Mouse (Mus musculus): ENCODE data around the gene Cdh22.

The Cdh22 gene

DNA sequence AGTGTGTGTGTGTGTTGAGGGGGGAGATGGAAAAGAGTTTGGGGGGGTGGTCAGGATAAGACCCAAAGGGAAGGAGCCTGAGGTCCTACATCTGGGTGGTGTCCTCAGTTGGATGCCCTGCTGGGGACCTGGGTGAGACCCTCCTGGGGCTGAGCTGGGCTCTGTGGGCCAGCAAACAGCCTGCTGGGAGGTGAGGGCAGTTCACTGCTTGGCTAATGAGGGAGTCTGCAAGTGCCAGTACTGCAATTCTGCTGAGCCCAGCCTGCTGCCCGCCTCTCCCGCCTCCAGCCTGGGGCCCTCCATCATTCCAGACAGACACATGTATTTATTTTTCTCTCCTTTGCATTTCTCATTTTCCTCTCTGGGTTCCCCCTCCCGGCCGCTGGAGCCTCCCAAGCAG, 76.3 kb downstream of the Cdh22 start:
- DNase-seq (ENCODE audit: inconsistent age in 2 of 2, low spot score in 1 of 2), result no peak

DNA sequence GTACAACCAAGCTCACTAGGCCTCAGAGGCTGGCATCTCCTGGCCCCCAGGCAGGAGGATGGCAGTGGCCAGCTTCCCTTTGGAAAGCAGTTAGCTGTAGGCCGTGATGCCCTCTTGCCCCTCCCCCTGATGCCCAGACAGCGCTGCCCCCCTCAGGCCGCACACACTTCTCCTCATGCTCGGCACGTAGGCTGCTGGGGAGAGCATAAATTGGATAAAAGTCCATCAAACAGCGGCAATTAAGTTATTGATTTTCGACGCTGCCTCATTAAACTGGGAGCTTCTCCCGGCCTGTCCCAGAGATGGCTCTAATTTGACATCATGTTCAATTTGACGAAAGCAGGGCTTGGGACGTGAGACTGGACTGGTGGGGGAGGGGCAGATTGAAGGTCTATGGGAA, 76.8 kb downstream of the Cdh22 start:
- DNase-seq (ENCODE audit: inconsistent age in 2 of 2, low spot score in 1 of 2), result peak; percentile 38 to 51

- DNase-seq (ENCODE audit: inconsistent age in 2 of 2, low spot score in 1 of 2), result peak; percentile 41 to 49
Measured at GRCm38 (mm10) chr2:165153006-165153405, 81.6 kb downstream of the Cdh22 start.

- DNase-seq (ENCODE audit: inconsistent age in 2 of 2, low spot score in 1 of 2), result no peak
Measured at GRCm38 (mm10) chr2:165149741-165150140, 84.9 kb downstream of the Cdh22 start.

- peak in 1 of 2 experiments; percentile 34 for DNase-seq (ENCODE audit: inconsistent age in 2 of 2, low spot score in 1 of 2)
Measured at GRCm38 (mm10) chr2:165145821-165146220, 88.8 kb downstream of the Cdh22 start.

DNA sequence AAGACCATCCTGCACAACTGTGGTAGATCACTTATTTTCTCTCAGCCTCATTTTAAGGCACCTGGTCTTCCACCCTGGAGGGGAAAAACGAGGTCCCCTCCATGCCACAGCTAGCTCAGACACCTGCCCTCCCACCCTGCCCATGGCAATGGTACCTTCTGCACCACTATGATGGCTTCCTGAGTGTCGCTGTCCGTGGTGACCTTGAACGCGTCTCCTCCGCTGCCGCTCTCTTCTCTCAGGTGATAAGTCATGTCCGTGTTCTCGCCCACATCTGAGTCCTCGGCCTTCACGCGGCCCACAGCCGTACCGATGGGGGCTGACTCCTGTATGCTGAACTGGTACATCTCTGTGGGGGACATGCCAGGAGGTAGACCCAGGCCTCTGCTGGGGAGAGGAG, 91.2 kb downstream of the Cdh22 start:
- DNase-seq (ENCODE audit: inconsistent age in 2 of 2, low spot score in 1 of 2), result no peak

DNA sequence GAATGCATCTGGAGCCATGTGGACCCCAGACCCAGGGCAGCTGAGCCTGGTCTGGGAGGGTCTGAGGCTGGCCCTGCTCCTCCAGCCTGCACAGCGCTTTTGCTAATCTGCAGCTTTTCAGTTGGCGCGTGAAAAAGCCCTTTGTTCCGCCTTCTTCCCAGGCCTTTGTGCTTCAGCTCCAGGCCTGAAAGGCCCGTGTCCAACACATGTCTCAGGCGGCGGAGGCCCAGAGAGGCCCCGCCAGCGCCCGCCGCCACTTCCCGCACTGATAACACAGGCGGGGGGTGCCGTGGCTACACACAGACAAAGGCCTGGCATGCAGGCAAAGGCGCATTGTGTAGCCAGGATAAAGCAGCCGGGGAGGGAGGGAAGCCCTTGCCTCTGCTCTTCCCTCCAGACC, 98.6 kb downstream of the Cdh22 start:
- DNase-seq (ENCODE audit: inconsistent age in 2 of 2, low spot score in 1 of 2), result no peak

DNA sequence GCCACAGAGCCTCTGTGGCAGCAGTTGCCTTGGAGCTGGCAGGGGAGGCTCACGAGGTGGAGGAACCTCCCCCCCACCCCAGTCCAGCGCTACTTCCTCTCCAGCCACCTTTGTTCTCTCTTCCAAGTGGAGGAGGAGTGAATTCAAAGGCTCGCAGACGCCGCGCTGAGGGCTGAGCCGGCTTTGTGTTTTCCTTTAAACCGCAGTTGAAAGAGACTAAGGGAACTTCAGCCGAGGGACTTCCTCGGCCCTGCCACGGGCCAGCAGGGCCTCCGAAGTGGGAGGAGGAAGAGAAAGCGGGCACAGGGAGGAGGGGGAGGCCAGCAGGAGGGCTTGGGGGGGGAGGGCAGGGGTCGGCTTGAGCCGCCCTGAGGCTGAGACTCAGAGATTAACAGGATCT, 101.1 kb downstream of the Cdh22 start:
- DNase-seq (ENCODE audit: inconsistent age in 2 of 2, low spot score in 1 of 2), result no peak

GRCm38 (mm10) chr2:165131428-165131827, 103.2 kb downstream of the Cdh22 start:
- DNase-seq (ENCODE audit: inconsistent age in 2 of 2, low spot score in 1 of 2), result no peak

DNA sequence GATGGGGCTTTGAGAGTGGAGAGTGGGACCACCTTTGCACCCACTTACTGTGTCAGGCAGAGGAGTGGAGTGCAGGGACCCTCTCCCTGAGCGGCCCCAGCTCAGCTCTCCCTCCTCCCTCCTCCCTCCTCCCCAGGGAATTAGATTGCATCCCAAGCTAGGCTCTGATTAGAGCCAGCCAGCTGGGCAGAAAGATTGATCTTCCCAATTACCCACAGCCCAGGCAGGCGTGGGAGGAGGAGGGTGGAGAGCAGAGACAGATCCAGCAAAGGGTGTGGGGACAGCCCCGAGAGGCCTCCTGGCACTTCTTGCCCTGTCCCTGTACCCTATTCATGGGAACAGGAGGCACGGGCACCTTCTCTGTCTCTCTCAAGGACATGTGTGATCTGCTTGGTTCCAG, 105.5 kb downstream of the Cdh22 start:
- peak in 1 of 2 experiments; percentile 39 for DNase-seq (ENCODE audit: inconsistent age in 2 of 2, low spot score in 1 of 2)

DNA sequence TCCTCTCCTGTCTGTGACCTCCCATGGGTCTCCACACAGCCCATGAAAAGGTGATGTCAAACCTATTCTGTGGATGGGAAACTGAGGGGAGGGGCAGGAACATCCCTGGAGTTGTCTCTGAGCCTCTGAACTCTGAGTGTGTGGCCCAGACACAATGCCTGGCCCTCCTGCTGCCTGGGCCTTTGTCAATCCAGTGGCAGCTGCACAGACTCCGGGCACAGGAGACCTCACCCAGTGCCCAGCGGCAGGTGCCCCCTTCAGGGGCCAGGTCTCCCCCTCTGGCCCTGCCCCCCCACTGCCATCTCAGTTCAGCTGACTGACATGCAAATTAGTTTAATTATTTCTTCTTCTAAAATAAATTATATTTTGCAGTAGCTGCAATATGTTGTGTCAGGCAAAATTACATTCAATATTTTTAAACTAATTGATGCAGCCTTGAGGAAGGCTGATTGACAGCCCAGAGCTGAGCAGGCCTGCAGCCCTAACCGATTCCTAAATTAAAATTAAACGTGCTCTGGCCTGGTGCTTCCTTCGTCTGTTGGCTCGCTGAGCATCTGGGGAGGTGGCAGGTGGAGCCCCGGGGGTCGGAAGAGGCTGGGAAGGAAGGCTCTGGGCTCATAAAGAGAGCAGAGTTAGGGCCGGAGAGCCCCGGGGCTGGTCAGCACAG, 107.6 kb downstream of the Cdh22 start:
- DNase-seq (ENCODE audit: inconsistent age in 2 of 2, low spot score in 1 of 2), result no peak

DNA sequence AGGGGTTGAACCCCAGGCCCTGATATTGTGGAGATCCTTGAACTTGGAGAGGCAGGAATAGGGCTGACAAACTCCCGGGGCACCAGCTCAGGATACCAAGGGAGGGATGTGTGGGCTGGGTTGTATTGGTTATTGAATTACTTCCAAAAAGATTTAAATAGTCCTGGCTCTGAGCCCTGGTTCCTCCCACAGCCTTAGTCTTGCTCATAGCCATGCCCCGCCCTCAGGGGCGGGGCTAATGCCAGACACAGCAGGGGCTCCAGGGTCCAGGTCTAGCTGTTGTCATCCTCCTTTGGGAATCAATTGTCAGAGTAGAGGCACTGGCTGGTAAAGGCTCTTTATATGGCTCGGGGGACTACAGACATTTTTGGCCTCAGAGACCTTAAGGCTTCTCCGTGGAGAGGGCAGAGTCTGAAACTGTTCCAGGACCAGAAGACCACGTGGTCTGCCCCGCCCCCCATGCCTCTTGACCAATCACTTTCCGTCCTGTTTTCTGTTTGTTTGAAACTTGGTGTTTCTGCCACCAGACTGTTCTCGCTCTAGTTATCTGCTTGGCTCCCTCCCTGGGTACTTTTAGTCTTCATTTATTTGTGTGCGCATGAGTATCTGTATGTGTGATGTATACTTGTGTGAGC, 113.3 kb downstream of the Cdh22 start:
- DNase-seq (ENCODE audit: inconsistent age in 2 of 2, low spot score in 1 of 2), result no peak

DNA sequence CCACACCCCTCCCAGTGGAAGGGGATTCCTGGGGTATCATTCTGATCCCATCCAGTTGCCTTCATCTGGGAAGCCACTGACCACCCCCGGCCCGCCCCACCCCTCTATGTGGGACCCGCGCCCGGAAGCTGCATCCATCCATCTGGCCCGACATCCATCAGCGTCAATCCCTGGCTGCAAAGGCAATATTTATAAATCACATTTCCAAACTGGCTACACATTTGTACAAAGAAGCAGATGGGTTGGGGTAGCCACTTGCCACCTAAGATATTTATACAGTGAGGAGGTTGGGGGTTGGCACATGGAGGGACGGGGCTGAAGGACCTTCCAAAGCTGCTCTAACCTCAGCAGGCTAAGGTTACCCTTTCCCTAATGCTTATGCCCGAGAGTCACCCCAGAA, 113.9 kb downstream of the Cdh22 start:
- no peak for DNase-seq (ENCODE audit: inconsistent age in 2 of 2, low spot score in 1 of 2)

DNA sequence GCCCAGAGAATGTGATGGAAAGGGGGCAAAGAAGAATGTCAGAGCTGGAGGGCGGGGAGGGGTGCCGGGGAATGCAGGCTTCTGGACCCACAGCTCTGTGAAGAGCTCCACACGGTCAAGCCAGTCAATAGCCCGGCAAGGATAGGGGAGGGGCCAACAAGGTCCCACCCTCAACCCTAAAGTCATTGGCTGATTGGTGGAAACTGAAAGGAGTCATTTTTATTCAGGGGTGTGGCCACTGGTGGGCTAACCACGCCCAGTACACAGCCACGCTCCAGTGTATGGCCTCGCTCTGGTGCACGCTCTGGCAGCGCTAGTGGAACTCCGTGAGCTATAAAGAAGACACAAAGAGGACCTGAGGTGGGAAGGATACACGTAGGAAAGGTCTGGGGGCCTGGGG, 120.9 kb downstream of the Cdh22 start:
- no peak for DNase-seq (ENCODE audit: inconsistent age in 2 of 2, low spot score in 1 of 2)

DNA sequence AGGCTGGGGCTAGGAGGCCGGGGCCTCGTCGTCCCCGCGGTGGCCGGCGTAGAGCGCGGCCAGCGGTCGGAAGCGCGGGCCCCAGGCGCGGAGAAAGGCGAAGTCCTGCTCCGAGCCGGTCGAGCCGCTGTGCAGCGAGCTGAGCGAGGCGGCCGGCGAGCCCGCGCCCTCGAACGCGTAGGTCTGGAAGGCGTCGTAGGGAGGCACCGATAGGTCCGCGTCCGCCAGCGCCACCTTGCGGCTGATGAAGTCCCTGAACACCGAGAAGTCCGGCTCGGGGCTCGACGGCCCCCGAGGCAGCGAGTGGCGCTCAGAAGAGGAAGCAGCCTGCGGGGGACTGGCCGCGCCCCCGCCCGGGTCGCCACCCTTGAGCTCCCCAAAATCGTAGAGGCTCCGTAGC, 122.5 kb downstream of the Cdh22 start:
- DNase-seq (ENCODE audit: inconsistent age in 2 of 2, low spot score in 1 of 2), result peak; percentile 83 to 93

- no peak for DNase-seq (ENCODE audit: inconsistent age in 2 of 2, low spot score in 1 of 2)
Measured at GRCm38 (mm10) chr2:165106585-165106984, 128.1 kb downstream of the Cdh22 start.

- no peak for DNase-seq (ENCODE audit: inconsistent age in 2 of 2, low spot score in 1 of 2)
Measured at GRCm38 (mm10) chr2:165105513-165106079, 129.1 kb downstream of the Cdh22 start.

GRCm38 (mm10) chr2:165102920-165103319, 131.7 kb downstream of the Cdh22 start:
- DNase-seq (ENCODE audit: inconsistent age in 2 of 2, low spot score in 1 of 2), result no peak

- DNase-seq (ENCODE audit: inconsistent age in 2 of 2, low spot score in 1 of 2), result no peak
Measured at GRCm38 (mm10) chr2:165100749-165101148, 133.9 kb downstream of the Cdh22 start.

- no peak for DNase-seq (ENCODE audit: inconsistent age in 2 of 2, low spot score in 1 of 2)
Measured at GRCm38 (mm10) chr2:165098861-165099260, 135.8 kb downstream of the Cdh22 start.

DNA sequence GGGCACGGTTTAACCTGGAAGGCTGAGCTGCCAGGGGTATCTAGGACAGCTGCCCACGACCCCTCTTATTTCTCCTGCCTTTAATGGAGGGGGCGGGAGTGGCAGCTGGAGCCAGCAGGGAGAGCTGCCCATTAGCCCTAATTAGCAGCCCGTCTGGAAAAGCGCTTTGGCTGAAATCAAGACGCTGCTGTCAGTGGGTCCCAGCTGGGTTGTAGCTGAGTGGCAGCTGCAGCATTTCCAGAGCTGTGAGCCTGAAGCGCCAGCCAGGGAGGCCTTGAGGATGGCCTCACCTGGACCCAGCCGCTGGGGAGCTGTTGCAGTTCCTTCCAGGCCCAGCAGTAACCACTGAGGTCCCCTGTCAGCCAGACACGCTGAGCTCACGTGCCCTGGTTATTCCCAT, 138.3 kb downstream of the Cdh22 start:
- no peak for DNase-seq (ENCODE audit: inconsistent age in 2 of 2, low spot score in 1 of 2)

- DNase-seq (ENCODE audit: inconsistent age in 2 of 2, low spot score in 1 of 2), result no peak
Measured at GRCm38 (mm10) chr2:165092393-165092792, 142.3 kb downstream of the Cdh22 start.
